Mouse (Mus musculus) limb, embryonic 14.5 days (tissue): ENCODE data around the gene Entpd3. TPM values are rescaled to one million over a fixed set of nuclear protein-coding genes. Genes with fewer than 3 reads are reported as not detected.

ENCODE experiments used
- ATAC-seq: fragments of 200-750 bp; cut with Nextera tagmentation; 2 replicates; pipeline ENCODE4 v1.8.0; 2017; ENCODE audit warnings: low read depth, moderate number of reproducible peaks, moderate TSS enrichment; ENCODE audit not compliant: low FRiP score
- DNase-seq: peaks from one replicate; pipeline ENCODE4 v3.0.0-alpha.2; 2015; ENCODE audit warnings: low spot score
- H3K27ac ChIP-seq: fragments of 300-500 bp; sonication (generic); replicated peaks from 2 replicates; pipeline ENCODE4 v1.5.1; 2014; ENCODE audit warnings: low read depth, mild to moderate bottlenecking, low read length, moderate library complexity, mixed read lengths
- H3K27me3 ChIP-seq: fragments of 300-500 bp; sonication (generic); 2 replicates; pipeline ENCODE4 v1.6.1; 2014; ENCODE audit warnings: low read length, mixed read lengths; ENCODE audit not compliant: control insufficient read depth, insufficient read depth
- H3K36me3 ChIP-seq: fragments of 300-500 bp; sonication (generic); 2 replicates; pipeline ENCODE4 v1.6.1; 2014; ENCODE audit warnings: mild to moderate bottlenecking, low read length, moderate library complexity, mixed read lengths; ENCODE audit not compliant: control insufficient read depth, insufficient read depth
- H3K4me1 ChIP-seq: fragments of 300-500 bp; sonication (generic); 2 replicates; pipeline ENCODE4 v1.6.1; 2014; ENCODE audit warnings: antibody characterized with exemption, low read length, mixed read lengths; ENCODE audit not compliant: control insufficient read depth, insufficient read depth
- H3K4me2 ChIP-seq: fragments of 300-500 bp; sonication (generic); replicated peaks from 2 replicates; pipeline ENCODE4 v1.6.1; 2014; ENCODE audit warnings: low read depth, mild to moderate bottlenecking, low read length, moderate library complexity; ENCODE audit not compliant: severe bottlenecking
- H3K4me3 ChIP-seq: fragments of 300-500 bp; sonication (generic); replicated peaks from 2 replicates; pipeline ENCODE4 v1.5.1; 2014; ENCODE audit warnings: low read length
- H3K9ac ChIP-seq: fragments of 300-500 bp; sonication (generic); 2 replicates; pipeline ENCODE4 v1.6.1; 2014; ENCODE audit warnings: mild to moderate bottlenecking, low read depth, low read length, moderate library complexity; ENCODE audit not compliant: severe bottlenecking
- H3K9me3 ChIP-seq: fragments of 300-500 bp; sonication (generic); 2 replicates; pipeline ENCODE4 v1.6.1; 2016; ENCODE audit warnings: low read length; ENCODE audit not compliant: control insufficient read depth
- POLR2A ChIP-seq: fragments of 200-500 bp; IDR thresholded peaks from 2 replicates; pipeline ENCODE4 v1.8.0; 2012; ENCODE audit warnings: inconsistent platforms, mild to moderate bottlenecking, moderate library complexity, borderline replicate concordance; ENCODE audit not compliant: insufficient read depth, insufficient read length; ENCODE audit errors: extremely low read depth
- WGBS: fragments of 180-500 bp; shearing (Covaris S2); extraction: QIAGEN DNeasy Blood & Tissue Kit; methylation state at CpG from one replicate; pipeline ENCODE4 v1.1.7; 2014; 5-methylcytosine and 5-hydroxymethylcytosine counted together
- polyA plus RNA-seq, 2 experiments: library from polyadenylated mRNA; depleted of rRNA in 1 of 2; stranded (reverse) in 1 of 2; unstranded in 1 of 2; fragments of >200 nt; fragmentation: Nextera tagmentation in 1 of 2; extraction: Ambion mirVana in 1 of 2; gene quantifications; 2 replicates each; pipeline versions ENCODE4 v1.2.1 to v1.2.3; 2012 to 2014

Gene Entpd3
- polyA plus RNA-seq, 2 experiments = 2.4 to 4.5 TPM

DNA sequence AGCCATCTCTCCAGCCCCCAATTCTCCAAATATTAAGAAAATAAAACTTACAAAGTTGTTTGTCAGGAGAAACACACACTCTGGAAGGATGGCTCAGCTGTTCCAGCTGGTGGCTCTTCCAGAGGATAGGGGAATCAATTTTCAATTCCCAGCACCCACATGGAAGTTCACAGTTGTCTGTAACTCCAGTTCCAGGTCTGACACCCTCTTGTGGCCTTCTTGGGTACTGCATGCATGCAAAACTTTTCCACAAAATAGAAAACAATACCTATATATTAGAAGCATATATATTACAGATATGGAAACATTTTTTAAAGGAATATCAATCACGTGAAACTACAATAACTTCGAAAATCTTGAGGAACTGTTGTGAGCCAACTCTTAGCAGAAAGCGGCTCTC lies 27.8 kb upstream of the Entpd3 start:
- Histone ChIP-seq H3K4me2 (no peak overlapping the region), H3K9ac (no peak overlapping the region), H3K9me3 (0 out of 2 replicates have a peak, but pooled peaks cover 2% of the 10 kb centered on the region), H3K4me3 (no peak overlapping the region), H3K27me3 (no peaks in the 10 kb centered on the region), H3K36me3 (no peaks in the 10 kb centered on the region), H3K4me1 (no peaks in the 10 kb centered on the region), H3K27ac (no peak overlapping the region)
- WGBS = 77% methylated on average over 3 of the region's 3 CpGs
- no peak for ATAC-seq
- no peak for TF ChIP-seq POLR2A
- DNase-seq = no peak

DNA sequence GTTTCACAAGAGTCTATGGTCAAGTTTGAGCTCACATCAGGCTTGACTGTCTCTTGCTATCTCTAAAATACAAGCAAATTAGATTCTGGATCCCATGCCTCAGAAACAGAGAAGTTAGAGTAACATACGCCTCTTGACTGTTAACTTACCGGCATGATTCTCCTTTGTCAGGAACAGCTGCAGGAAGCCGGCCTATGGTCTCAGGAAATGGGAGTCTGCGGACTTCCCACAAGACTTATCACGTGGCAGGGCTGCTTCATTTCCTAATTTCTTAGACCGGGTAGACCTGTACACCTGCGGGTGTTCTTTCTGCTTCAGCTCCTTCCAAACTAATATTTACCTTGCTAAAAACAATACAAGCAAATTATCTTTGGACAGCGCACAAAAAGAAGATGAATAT lies 22.9 kb upstream of the Entpd3 start:
- TF ChIP-seq POLR2A = no peak
- ATAC-seq (no peak), DNase-seq (no peak)
- Histone ChIP-seq H3K4me3 (no peak overlapping the region), H3K4me1 (no peaks in the 10 kb centered on the region), H3K9ac (no peak overlapping the region), H3K27me3 (no peaks in the 10 kb centered on the region), H3K27ac (no peak overlapping the region), H3K4me2 (no peak overlapping the region), H3K9me3 (no peaks in the 10 kb centered on the region), H3K36me3 (no peaks in the 10 kb centered on the region)
- 82% methylated on average over 8 of the region's 8 CpGs for WGBS

DNA sequence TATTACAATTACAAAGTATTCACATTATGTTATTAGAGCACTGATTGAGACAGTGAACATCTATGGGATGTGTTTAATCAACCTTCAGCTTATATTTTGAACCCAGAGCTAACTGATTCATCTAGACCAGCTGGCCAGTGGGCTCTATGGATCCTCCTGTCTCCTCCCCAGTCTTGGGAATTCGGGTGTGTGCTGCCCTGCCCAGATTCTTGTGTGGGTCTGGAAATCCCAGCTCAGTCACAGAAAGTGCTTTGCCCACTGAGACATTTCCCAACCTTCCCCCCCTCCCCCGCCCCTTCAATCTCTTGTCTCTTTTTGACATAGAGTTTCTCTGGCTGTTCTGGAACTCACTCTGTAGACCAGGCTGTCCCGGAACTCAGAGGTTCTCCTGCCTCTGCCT lies 20.7 kb upstream of the Entpd3 start:
- no peaks in the 10 kb centered on the region for H3K9me3 ChIP-seq
- H3K27ac ChIP-seq = no peak overlapping the region
- TF ChIP-seq POLR2A = no peak
- ATAC-seq (no peak), DNase-seq (no peak)
- no peak overlapping the region for H3K4me3 ChIP-seq
- H3K4me1 ChIP-seq = no peaks in the 10 kb centered on the region
- H3K27me3 ChIP-seq = no peaks in the 10 kb centered on the region
- H3K4me2 ChIP-seq = no peak overlapping the region
- 80% methylated on average over 3 of the region's 3 CpGs for WGBS
- H3K9ac ChIP-seq = no peak overlapping the region
- no peaks in the 10 kb centered on the region for H3K36me3 ChIP-seq

DNA sequence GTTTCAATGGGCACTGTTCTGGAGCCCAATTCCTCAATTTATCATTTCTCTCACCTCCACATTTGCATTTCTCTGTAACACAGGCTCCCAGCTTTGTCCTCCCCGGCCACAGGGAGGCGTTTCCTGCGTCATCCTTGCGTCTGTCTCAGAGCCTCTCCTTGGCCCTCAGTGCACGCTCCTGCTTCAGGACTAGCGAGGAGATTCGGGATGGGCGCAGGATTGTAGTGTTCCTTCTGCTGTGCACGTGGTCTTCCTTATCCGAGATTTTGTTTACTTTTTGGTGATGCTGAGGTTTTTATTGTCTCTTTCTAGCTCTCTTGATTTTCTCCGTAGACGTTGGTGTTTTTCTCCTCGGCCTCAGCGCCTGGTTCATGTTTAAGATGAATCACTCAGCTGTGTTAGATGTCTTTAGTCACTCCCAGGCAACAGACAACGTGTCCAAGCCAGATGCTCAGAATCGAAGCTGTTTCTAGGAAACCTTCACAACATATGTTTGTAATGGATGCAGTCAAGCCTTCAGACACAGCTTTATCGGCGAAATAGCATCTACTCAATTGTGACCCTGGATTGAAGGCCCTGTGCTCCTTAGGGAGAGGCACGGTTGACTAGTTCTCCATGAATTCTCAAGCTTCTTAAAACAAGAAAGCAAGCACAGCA lies 20.0 kb upstream of the Entpd3 start:
- H3K4me2 ChIP-seq = no peak overlapping the region
- H3K4me3 ChIP-seq = no peak overlapping the region
- no peaks in the 10 kb centered on the region for H3K9me3 ChIP-seq
- H3K27me3 ChIP-seq = no peaks in the 10 kb centered on the region
- H3K27ac ChIP-seq = no peak overlapping the region
- H3K4me1 ChIP-seq = no peaks in the 10 kb centered on the region
- H3K9ac ChIP-seq = no peak overlapping the region
- DNase-seq (no peak), ATAC-seq (no peak)
- no peak for TF ChIP-seq POLR2A
- WGBS = 60% methylated on average over 19 of the region's 19 CpGs
- H3K36me3 ChIP-seq = no peaks in the 10 kb centered on the region

DNA sequence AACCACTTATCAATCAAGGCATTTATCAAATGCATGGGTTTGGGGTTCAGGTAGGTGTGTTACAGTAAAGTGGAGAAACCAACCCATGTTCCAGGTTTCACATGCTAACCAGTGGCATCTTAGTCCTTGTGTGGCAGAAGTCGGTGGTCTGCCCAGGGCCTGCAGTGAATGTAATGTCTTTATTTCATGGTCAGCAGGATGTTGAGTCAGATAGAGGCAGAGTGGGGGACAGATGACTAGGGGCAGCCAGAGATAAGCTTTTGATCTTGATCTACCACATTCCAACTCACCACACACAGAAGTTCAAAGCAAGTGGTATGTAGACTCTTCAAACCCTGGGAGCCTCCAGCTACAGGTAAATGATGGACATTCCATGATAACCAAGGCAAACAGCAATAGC lies 18.5 kb upstream of the Entpd3 start:
- WGBS = 88% methylated on average over 1 of the region's 1 CpGs
- no peak for DNase-seq
- no peak overlapping the region for H3K4me3 ChIP-seq
- no peak overlapping the region for H3K4me2 ChIP-seq
- ATAC-seq = no peak
- no peak overlapping the region for H3K27ac ChIP-seq
- H3K9ac ChIP-seq = no peak overlapping the region
- TF ChIP-seq POLR2A = no peak
- no peaks in the 10 kb centered on the region for H3K27me3 ChIP-seq
- no peaks in the 10 kb centered on the region for H3K36me3 ChIP-seq
- no peaks in the 10 kb centered on the region for H3K4me1 ChIP-seq
- no peaks in the 10 kb centered on the region for H3K9me3 ChIP-seq
